Mouse (Mus musculus): ENCODE results near the gene Smchd1.

Gene Smchd1

DNA sequence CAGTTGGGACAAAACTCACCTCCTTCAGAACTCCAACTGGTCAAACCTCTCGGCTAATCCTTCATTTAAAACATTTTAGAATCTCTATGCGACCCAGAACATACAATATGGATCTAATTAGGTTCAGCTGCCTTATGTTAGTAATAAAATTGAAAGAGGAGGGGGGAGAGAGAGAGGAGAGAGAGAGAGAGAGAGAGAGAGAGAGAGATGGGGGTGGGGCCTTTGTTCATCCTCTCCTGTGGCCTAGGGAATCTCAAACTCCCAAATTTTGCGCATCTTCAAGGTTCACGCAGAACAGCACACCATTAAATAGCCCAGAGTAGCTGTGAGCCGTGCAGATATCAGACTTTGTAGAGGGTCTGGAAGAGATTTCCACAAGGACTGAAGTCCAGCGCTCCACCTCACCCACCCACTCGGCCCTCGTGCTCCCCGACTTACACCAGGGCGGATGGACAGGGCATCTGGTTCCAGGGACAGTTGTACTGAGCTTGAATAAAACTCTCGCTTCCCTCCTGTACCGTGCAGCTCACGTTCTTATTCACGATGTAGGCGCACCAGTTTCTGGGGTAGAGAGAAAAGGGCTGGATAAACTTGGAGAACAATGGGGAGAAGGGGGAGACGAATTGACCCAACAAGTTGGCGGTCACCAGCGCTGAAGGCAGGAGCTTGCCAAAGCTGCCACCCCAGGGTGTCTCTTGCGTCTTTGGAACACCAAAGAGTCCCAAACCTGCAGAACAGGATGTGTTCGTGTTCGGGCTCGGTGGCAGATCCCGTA lies 165.2 kb downstream of the Smchd1 start:
- DNase-seq (ENCODE audit: low spot score in 2 of 2) = no peak

GRCm38 (mm10) chr17:71309141-71309540 lies 166.0 kb downstream of the Smchd1 start:
- DNase-seq (ENCODE audit: low spot score in 2 of 2) = no peak

- no peak for DNase-seq (ENCODE audit: low spot score in 2 of 2)
These were observed 166.8 kb downstream of the Smchd1 start for GRCm38 (mm10) chr17:71308296-71308695.

DNA sequence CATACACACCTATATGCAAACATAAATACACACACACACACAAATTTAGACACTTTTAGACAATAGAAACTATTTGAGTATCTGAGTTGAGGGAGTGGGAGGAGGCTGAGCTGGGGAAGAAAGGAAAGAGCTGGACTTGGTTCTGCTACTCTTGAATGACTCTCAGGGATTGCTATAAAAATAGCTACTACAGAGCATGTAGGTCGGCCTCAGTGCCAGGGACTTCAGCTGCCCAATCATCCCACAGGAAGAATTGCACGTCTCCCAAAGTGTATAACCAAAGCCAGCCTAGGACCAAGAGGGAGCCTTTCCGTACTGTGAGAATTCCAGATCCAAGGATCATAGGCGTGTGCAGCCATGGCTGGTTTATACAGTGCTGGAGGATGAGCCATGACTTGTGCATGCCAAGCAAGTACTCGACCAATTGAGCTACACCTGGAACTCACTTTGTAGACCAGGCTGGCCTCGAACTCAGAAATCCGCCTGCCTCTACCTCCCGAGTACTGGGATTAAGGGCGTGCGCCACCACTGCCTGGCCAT lies 167.8 kb downstream of the Smchd1 start:
- no peak for DNase-seq (ENCODE audit: low spot score in 2 of 2)

- DNase-seq (ENCODE audit: low spot score in 2 of 2) = no peak
These were observed 168.4 kb downstream of the Smchd1 start for GRCm38 (mm10) chr17:71306716-71307115.

DNA sequence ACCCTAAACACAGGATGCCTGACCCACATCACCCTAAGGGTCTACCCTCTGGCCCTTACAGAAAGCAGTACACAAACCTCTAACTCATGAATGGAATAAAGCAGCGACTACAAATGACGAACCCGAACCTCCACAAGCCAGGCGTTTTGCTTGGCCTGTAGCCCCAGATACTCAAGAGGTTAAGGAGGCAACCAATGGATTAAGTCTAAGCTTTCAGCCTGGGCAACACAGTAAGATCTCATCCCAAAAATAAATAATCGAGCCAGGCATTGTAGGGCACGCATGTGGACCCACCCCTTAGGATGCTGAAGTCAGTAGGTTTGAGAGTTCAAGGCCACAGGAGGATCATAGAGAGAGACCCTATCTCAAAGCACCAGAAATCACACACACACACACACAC lies 169.1 kb downstream of the Smchd1 start:
- DNase-seq (ENCODE audit: low spot score in 2 of 2) = no peak

DNA sequence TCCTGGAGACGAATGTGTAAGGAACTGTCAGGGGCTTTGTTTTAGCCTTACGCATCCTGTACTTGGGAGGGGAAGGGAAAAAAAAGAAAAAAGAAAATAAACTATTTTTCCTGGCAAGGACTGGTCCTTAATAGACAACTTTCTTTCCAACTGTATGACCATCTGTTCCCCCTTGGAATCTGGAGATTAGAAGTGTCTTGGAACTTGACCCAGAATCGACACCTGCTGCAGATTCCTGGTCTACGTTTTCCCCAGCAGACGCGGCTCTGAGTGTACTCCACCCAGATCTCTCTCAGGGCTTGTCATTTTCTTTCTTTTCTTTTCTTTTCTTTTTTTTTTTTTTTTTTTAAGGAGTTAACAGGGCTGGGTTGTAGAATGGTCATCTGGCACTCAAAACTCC lies 171.7 kb downstream of the Smchd1 start:
- no peak for DNase-seq (ENCODE audit: low spot score in 2 of 2)

GRCm38 (mm10) chr17:71301413-71301812 lies 173.7 kb downstream of the Smchd1 start:
- DNase-seq (ENCODE audit: low spot score in 2 of 2) = no peak

DNA sequence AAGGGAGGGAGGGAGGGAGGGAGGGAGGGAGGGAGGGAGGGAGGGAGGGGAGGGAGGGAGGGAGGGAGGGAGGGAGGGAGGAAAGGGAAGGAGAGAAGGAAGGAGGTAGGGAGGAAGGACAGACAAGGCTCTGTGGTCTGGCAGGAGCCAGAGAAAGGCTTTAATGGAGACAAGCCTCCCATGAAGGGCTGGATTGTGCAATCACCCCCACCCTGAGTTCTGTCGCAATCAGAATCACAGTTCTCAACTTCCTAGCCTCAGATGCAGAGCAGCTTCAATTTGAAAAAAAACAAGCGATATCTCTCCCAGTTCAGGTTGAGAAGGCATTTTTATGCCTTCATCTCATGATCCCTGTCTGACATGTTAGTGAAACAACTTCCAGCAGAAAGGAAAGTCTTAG lies 174.8 kb downstream of the Smchd1 start:
- no peak for DNase-seq (ENCODE audit: low spot score in 2 of 2)

GRCm38 (mm10) chr17:71299879-71300278 lies 175.3 kb downstream of the Smchd1 start:
- no peak for DNase-seq (ENCODE audit: low spot score in 2 of 2)

- DNase-seq (ENCODE audit: low spot score in 2 of 2) = no peak
These were observed 180.6 kb downstream of the Smchd1 start for GRCm38 (mm10) chr17:71294570-71294969.
